Mouse (Mus musculus): Measurements from ENCODE around the gene Uba5. TPM values are rescaled to one million over a fixed set of nuclear protein-coding genes. Genes with fewer than 3 reads are reported as not detected.

The Uba5 gene
- polyA plus RNA-seq, 1 experiment, result 19.1 TPM

- Histone ChIP-seq H3K36me3 (ENCODE audit: control insufficient read depth, insufficient read depth, low read length) (no peaks in the 10 kb centered on the region), H3K4me1 (replicated peaks; ENCODE audit: control insufficient read depth, insufficient read depth, low read length) (no peaks in the 10 kb centered on the region), H3K27me3 (ENCODE audit: control insufficient read depth, insufficient read depth, low read length) (no peaks in the 10 kb centered on the region), H3K4me3 (ENCODE audit: control insufficient read depth, insufficient read depth, low read length) (no peak overlapping the region), H3K27ac (ENCODE audit: control insufficient read depth, insufficient read depth, low read length) (no peak overlapping the region)
- DNase-seq, result no peak
- 89% methylated on average over 8 of the region's 8 CpGs for WGBS
- no peak for TF ChIP-seq POLR2A (IDR thresholded peaks at IDR 0.05; ENCODE audit: control insufficient read depth, extremely low read depth, insufficient read depth, low read length, poor library complexity)
- no peak for TF ChIP-seq CTCF (IDR thresholded peaks at IDR 0.05; ENCODE audit: borderline replicate concordance, control insufficient read depth, extremely low read depth, insufficient read depth, low read length, poor library complexity)
Measured at GRCm38 (mm10) chr9:104034231-104034630, 28.7 kb downstream of the Uba5 start.

- no peaks in the 10 kb centered on the region for H3K27me3 ChIP-seq (ENCODE audit: control insufficient read depth, insufficient read depth, low read length)
- H3K4me3 ChIP-seq (ENCODE audit: control insufficient read depth, insufficient read depth, low read length), result no peak overlapping the region
- no peak for TF ChIP-seq CTCF (IDR thresholded peaks at IDR 0.05; ENCODE audit: borderline replicate concordance, control insufficient read depth, extremely low read depth, insufficient read depth, low read length, poor library complexity)
- no peak for TF ChIP-seq POLR2A (IDR thresholded peaks at IDR 0.05; ENCODE audit: control insufficient read depth, extremely low read depth, insufficient read depth, low read length, poor library complexity)
- H3K27ac ChIP-seq (ENCODE audit: control insufficient read depth, insufficient read depth, low read length), result no peak overlapping the region
- no peaks in the 10 kb centered on the region for H3K36me3 ChIP-seq (ENCODE audit: control insufficient read depth, insufficient read depth, low read length)
- DNase-seq, result no peak
- WGBS, result 94% methylated on average over 11 of the region's 11 CpGs
- H3K4me1 ChIP-seq (replicated peaks; ENCODE audit: control insufficient read depth, insufficient read depth, low read length), result no peaks in the 10 kb centered on the region
Measured at GRCm38 (mm10) chr9:104029861-104030260, 33.1 kb downstream of the Uba5 start.

- no peak overlapping the region for H3K27ac ChIP-seq (ENCODE audit: control insufficient read depth, insufficient read depth, low read length)
- DNase-seq, result no peak
- WGBS, result 98% methylated on average over 8 of the region's 8 CpGs
- no peak for TF ChIP-seq CTCF (IDR thresholded peaks at IDR 0.05; ENCODE audit: borderline replicate concordance, control insufficient read depth, extremely low read depth, insufficient read depth, low read length, poor library complexity)
- TF ChIP-seq POLR2A (IDR thresholded peaks at IDR 0.05; ENCODE audit: control insufficient read depth, extremely low read depth, insufficient read depth, low read length, poor library complexity), result no peak
- H3K36me3 ChIP-seq (ENCODE audit: control insufficient read depth, insufficient read depth, low read length), result no peaks in the 10 kb centered on the region
- H3K4me3 ChIP-seq (ENCODE audit: control insufficient read depth, insufficient read depth, low read length), result no peak overlapping the region
- H3K4me1 ChIP-seq (replicated peaks; ENCODE audit: control insufficient read depth, insufficient read depth, low read length), result no peaks in the 10 kb centered on the region
- no peaks in the 10 kb centered on the region for H3K27me3 ChIP-seq (ENCODE audit: control insufficient read depth, insufficient read depth, low read length)
Measured at GRCm38 (mm10) chr9:104027186-104027585, 35.7 kb downstream of the Uba5 start.

- Histone ChIP-seq H3K27ac (ENCODE audit: control insufficient read depth, insufficient read depth, low read length) (no peak overlapping the region), H3K4me3 (ENCODE audit: control insufficient read depth, insufficient read depth, low read length) (no peak overlapping the region), H3K27me3 (ENCODE audit: control insufficient read depth, insufficient read depth, low read length) (no peaks in the 10 kb centered on the region), H3K4me1 (replicated peaks; ENCODE audit: control insufficient read depth, insufficient read depth, low read length) (no peaks in the 10 kb centered on the region), H3K36me3 (ENCODE audit: control insufficient read depth, insufficient read depth, low read length) (no peaks in the 10 kb centered on the region)
- no peak for TF ChIP-seq CTCF (IDR thresholded peaks at IDR 0.05; ENCODE audit: borderline replicate concordance, control insufficient read depth, extremely low read depth, insufficient read depth, low read length, poor library complexity)
- no peak for TF ChIP-seq POLR2A (IDR thresholded peaks at IDR 0.05; ENCODE audit: control insufficient read depth, extremely low read depth, insufficient read depth, low read length, poor library complexity)
- no peak for DNase-seq
- WGBS, result 96% methylated on average over 10 of the region's 10 CpGs
Measured at GRCm38 (mm10) chr9:104021026-104021425, 41.9 kb downstream of the Uba5 start.

- Histone ChIP-seq H3K27ac (ENCODE audit: control insufficient read depth, insufficient read depth, low read length) (no peak overlapping the region), H3K4me3 (ENCODE audit: control insufficient read depth, insufficient read depth, low read length) (no peak overlapping the region), H3K36me3 (ENCODE audit: control insufficient read depth, insufficient read depth, low read length) (no peaks in the 10 kb centered on the region), H3K27me3 (ENCODE audit: control insufficient read depth, insufficient read depth, low read length) (no peaks in the 10 kb centered on the region), H3K4me1 (replicated peaks; ENCODE audit: control insufficient read depth, insufficient read depth, low read length) (no peaks in the 10 kb centered on the region)
- DNase-seq, result no peak
- TF ChIP-seq CTCF (IDR thresholded peaks at IDR 0.05; ENCODE audit: borderline replicate concordance, control insufficient read depth, extremely low read depth, insufficient read depth, low read length, poor library complexity), result no peak
- TF ChIP-seq POLR2A (IDR thresholded peaks at IDR 0.05; ENCODE audit: control insufficient read depth, extremely low read depth, insufficient read depth, low read length, poor library complexity), result no peak
- WGBS, result 88% methylated on average over 1 of the region's 1 CpGs
Measured at GRCm38 (mm10) chr9:104014526-104014925, 48.4 kb downstream of the Uba5 start.

- H3K4me3 ChIP-seq (ENCODE audit: control insufficient read depth, insufficient read depth, low read length), result peak overlapping the region; percentile 70
- H3K36me3 ChIP-seq (ENCODE audit: control insufficient read depth, insufficient read depth, low read length), result no peaks in the 10 kb centered on the region
- no peaks in the 10 kb centered on the region for H3K27me3 ChIP-seq (ENCODE audit: control insufficient read depth, insufficient read depth, low read length)
- H3K27ac ChIP-seq (ENCODE audit: control insufficient read depth, insufficient read depth, low read length), result no peak overlapping the region
- under 1% methylated on average over 37 of the region's 37 CpGs for WGBS
- peaks cover 8% of the 10 kb centered on the region for H3K4me1 ChIP-seq (replicated peaks; ENCODE audit: control insufficient read depth, insufficient read depth, low read length)
- DNase-seq, result peak; percentile 60
- TF ChIP-seq CTCF (IDR thresholded peaks at IDR 0.05; ENCODE audit: borderline replicate concordance, control insufficient read depth, extremely low read depth, insufficient read depth, low read length, poor library complexity) (peak; percentile 23; the same call in 1 of the 2 replicates), POLR2A (IDR thresholded peaks at IDR 0.05; ENCODE audit: control insufficient read depth, extremely low read depth, insufficient read depth, low read length, poor library complexity) (no peak)
Measured at GRCm38 (mm10) chr9:104002913-104003330, 60.0 kb downstream of the Uba5 start.

Data from thymus, adult 2 months (tissue).